Comparison of ENCODE assay signal across 17 mouse cellular contexts in the genomic region with DNA sequence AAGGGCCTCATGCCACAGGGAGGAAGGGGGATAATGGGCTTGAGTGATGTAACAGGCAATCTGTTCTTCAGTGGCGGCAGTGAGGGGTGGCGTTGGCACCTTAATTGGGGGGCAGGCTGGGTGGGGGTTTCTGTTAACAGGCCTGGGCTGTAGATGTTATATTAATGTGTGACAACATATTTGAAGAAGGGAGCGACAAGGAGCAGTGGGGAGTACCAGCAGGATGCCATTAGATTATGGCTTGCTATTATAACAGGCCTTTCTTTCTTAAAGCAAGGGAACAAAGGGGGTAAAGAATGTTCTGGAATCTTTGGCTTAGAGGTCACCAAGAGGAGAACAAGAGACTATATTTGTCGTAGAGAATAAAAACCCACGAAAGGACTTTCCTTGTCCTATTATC. TPM values are rescaled to one million over a fixed set of nuclear protein-coding genes. Genes with fewer than 3 reads are reported as not detected.
"Had no signal": no experiment of that assay in that cellular context is flagged by ENCODE, and none has a peak within 500 bp of the region (broad histone marks: within the 10 kb centered on the region; RNA-seq: fewer than 3 reads in every experiment).

No protein-coding gene starts in this region.

- H3K36me3 ChIP-seq: kidney, embryonic 15.5 days; liver, embryonic 13.5 days; midbrain, embryonic 12.5 days; stomach, embryonic 15.5 days had no signal

- H3K9ac ChIP-seq: kidney, embryonic 15.5 days; liver, embryonic 13.5 days; midbrain, embryonic 12.5 days; stomach, embryonic 15.5 days had no signal

- ATAC-seq: midbrain, embryonic 16.5 days had no signal

- DNase-seq: kidney, adult 8-10 months; kidney, postnatal 10 days; kidney, postnatal 36 days; liver, embryonic 13.5 days; lung, adult 2 months; lung, postnatal 14 days; lung, postnatal 4 days; right cerebral cortex, postnatal 25 days; spleen, adult 18-20 months; thymus, postnatal 25 days had no signal

- H3K27me3 ChIP-seq: stomach, embryonic 15.5 days had no signal

- H3K9me3 ChIP-seq: kidney, embryonic 15.5 days; liver, embryonic 13.5 days; midbrain, embryonic 12.5 days; stomach, embryonic 15.5 days had no signal

- H3K4me3 ChIP-seq: kidney, embryonic 15.5 days; liver, embryonic 13.5 days; midbrain, embryonic 12.5 days; myocyte; stomach, embryonic 15.5 days had no signal

- H3K4me2 ChIP-seq: kidney, embryonic 15.5 days; liver, embryonic 13.5 days; midbrain, embryonic 12.5 days; stomach, embryonic 15.5 days had no signal

- H3K27ac ChIP-seq: kidney, embryonic 15.5 days; liver, embryonic 13.5 days; midbrain, embryonic 12.5 days; stomach, embryonic 15.5 days had no signal

RNA-seq across cellular contexts. Expression of a gene that starts 4.9 kb away (rescaled TPM):
- total RNA-seq: megakaryocyte-erythroid progenitor cell, adult 5-6 weeks; monocyte, adult 5-6 weeks had no signal
- polyA plus RNA-seq: myocyte had no signal
